Mouse (Mus musculus): Measurements from ENCODE around the gene Shld2. TPM values are rescaled to one million over a fixed set of nuclear protein-coding genes. Genes with fewer than 3 reads are reported as not detected.
A peak's percentile ranks its signal among the peaks of the same experiment; 100 is the strongest.
"Not testable (repeated sequence)": the region's sequence is repeated elsewhere in the genome, so short reads cannot be mapped to it uniquely, and the experiment has no call there.

The Shld2 gene
- polyA plus RNA-seq, 1 experiment from 2014 or later, result 10.0 TPM

GRCm38 (mm10) chr14:34273280-34273679 is 37.0 kb downstream of the Shld2 start:
- peak; percentile 44 for DNase-seq (ENCODE audit: low spot score)
- Histone ChIP-seq H3K9me3 (replicated peaks; ENCODE audit: control insufficient read depth, low read length) (no peaks in the 10 kb centered on the region), H3K4me3 (ENCODE audit: low read depth, low read length) (no peak overlapping the region), H3K4me2 (ENCODE audit: low read depth, low read length) (no peak overlapping the region), H3K36me3 (replicated peaks; ENCODE audit: control insufficient read depth, insufficient read depth, low read depth, low read length) (no peaks in the 10 kb centered on the region), H3K9ac (replicated peaks; ENCODE audit: low read length) (no peak overlapping the region), H3K27ac (replicated peaks; ENCODE audit: low read depth, low read length) (no peak overlapping the region), H3K27me3 (ENCODE audit: control insufficient read depth, insufficient read depth, low read length) (no peaks in the 10 kb centered on the region), H3K4me1 (ENCODE audit: control insufficient read depth, insufficient read depth, low read length) (no peaks in the 10 kb centered on the region)
- WGBS, result 61% methylated on average over 2 of the region's 2 CpGs
- ATAC-seq (replicated peaks; ENCODE audit: insufficient number of reproducible peaks, low FRiP score, low TSS enrichment, low read depth), result no peak

GRCm38 (mm10) chr14:34268046-34268445 is 42.2 kb downstream of the Shld2 start:
- Histone ChIP-seq H3K4me1 (ENCODE audit: control insufficient read depth, insufficient read depth, low read length) (no peaks in the 10 kb centered on the region), H3K4me3 (ENCODE audit: low read depth, low read length) (no peak overlapping the region), H3K27me3 (ENCODE audit: control insufficient read depth, insufficient read depth, low read length) (no peaks in the 10 kb centered on the region), H3K4me2 (ENCODE audit: low read depth, low read length) (no peak overlapping the region), H3K9me3 (replicated peaks; ENCODE audit: control insufficient read depth, low read length) (no peaks in the 10 kb centered on the region), H3K27ac (replicated peaks; ENCODE audit: low read depth, low read length) (no peak overlapping the region), H3K36me3 (replicated peaks; ENCODE audit: control insufficient read depth, insufficient read depth, low read depth, low read length) (no peaks in the 10 kb centered on the region), H3K9ac (replicated peaks; ENCODE audit: low read length) (no peak overlapping the region)
- WGBS, result 72% methylated on average over 9 of the region's 9 CpGs
- ATAC-seq (replicated peaks; ENCODE audit: insufficient number of reproducible peaks, low FRiP score, low TSS enrichment, low read depth) (no peak), DNase-seq (ENCODE audit: low spot score) (no peak)

- not testable (repeated sequence) for H3K9ac ChIP-seq (replicated peaks; ENCODE audit: low read length); H3K27me3 ChIP-seq (ENCODE audit: control insufficient read depth, insufficient read depth, low read length); H3K36me3 ChIP-seq (replicated peaks; ENCODE audit: control insufficient read depth, insufficient read depth, low read depth, low read length); DNase-seq (ENCODE audit: low spot score); ATAC-seq (replicated peaks; ENCODE audit: insufficient number of reproducible peaks, low FRiP score, low TSS enrichment, low read depth); H3K4me3 ChIP-seq (ENCODE audit: low read depth, low read length); H3K27ac ChIP-seq (replicated peaks; ENCODE audit: low read depth, low read length); H3K4me2 ChIP-seq (ENCODE audit: low read depth, low read length); H3K9me3 ChIP-seq (replicated peaks; ENCODE audit: control insufficient read depth, low read length); H3K4me1 ChIP-seq (ENCODE audit: control insufficient read depth, insufficient read depth, low read length)
- 77% methylated on average over 3 of the region's 3 CpGs for WGBS
These were observed 51.8 kb downstream of the Shld2 start for GRCm38 (mm10) chr14:34258525-34258924.

- no peak for DNase-seq (ENCODE audit: low spot score)
- H3K36me3 ChIP-seq (replicated peaks; ENCODE audit: control insufficient read depth, insufficient read depth, low read depth, low read length), result no peaks in the 10 kb centered on the region
- WGBS, result 84% methylated on average over 4 of the region's 4 CpGs
- H3K4me1 ChIP-seq (ENCODE audit: control insufficient read depth, insufficient read depth, low read length), result no peaks in the 10 kb centered on the region
- H3K4me3 ChIP-seq (ENCODE audit: low read depth, low read length), result no peak overlapping the region
- H3K4me2 ChIP-seq (ENCODE audit: low read depth, low read length), result no peak overlapping the region
- ATAC-seq (replicated peaks; ENCODE audit: insufficient number of reproducible peaks, low FRiP score, low TSS enrichment, low read depth), result no peak
- no peak overlapping the region for H3K27ac ChIP-seq (replicated peaks; ENCODE audit: low read depth, low read length)
- H3K9me3 ChIP-seq (replicated peaks; ENCODE audit: control insufficient read depth, low read length), result no peaks in the 10 kb centered on the region
- no peaks in the 10 kb centered on the region for H3K27me3 ChIP-seq (ENCODE audit: control insufficient read depth, insufficient read depth, low read length)
- H3K9ac ChIP-seq (replicated peaks; ENCODE audit: low read length), result no peak overlapping the region
These were observed 57.0 kb downstream of the Shld2 start for GRCm38 (mm10) chr14:34253261-34253660.

DNA sequence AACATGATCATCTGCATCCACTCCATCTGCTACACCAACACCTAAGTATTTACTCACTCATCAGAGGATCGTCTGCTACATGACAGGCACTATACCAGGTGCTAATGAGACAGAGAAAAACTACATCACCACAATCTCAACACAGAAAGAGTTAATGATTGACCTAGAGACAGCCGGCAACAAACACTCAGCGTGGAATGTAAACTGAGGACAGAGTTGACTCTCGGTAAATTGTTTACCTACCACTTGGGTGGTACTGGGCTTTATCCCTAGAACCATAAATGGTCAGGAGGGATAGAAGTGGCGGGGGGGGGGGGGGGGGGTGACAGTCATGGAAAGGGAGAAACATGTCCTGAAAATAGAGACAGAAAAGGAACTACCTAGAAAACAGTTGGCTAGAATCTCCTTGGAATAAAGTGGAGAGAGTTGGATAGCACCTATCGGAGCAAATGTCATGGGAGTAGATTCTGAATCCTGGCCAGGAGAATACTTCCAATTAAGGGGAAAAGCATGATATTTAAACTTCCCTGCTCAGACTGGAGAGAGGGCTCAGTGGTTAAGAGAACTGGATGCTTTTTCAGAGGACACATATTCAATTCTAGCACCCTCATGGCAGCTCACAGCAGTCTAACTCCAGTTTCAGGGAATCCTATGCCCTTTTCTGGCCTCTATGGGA is 57.7 kb downstream of the Shld2 start:
- Histone ChIP-seq H3K36me3 (replicated peaks; ENCODE audit: control insufficient read depth, insufficient read depth, low read depth, low read length) (no peaks in the 10 kb centered on the region), H3K4me1 (ENCODE audit: control insufficient read depth, insufficient read depth, low read length) (no peaks in the 10 kb centered on the region), H3K4me3 (ENCODE audit: low read depth, low read length) (no peak overlapping the region), H3K27me3 (ENCODE audit: control insufficient read depth, insufficient read depth, low read length) (no peaks in the 10 kb centered on the region), H3K9ac (replicated peaks; ENCODE audit: low read length) (no peak overlapping the region), H3K9me3 (replicated peaks; ENCODE audit: control insufficient read depth, low read length) (no peaks in the 10 kb centered on the region), H3K4me2 (ENCODE audit: low read depth, low read length) (no peak overlapping the region), H3K27ac (replicated peaks; ENCODE audit: low read depth, low read length) (no peak overlapping the region)
- ATAC-seq (replicated peaks; ENCODE audit: insufficient number of reproducible peaks, low FRiP score, low TSS enrichment, low read depth) (no peak), DNase-seq (ENCODE audit: low spot score) (no peak)
- 66% methylated on average over 6 of the region's 6 CpGs for WGBS

- H3K4me1 ChIP-seq (ENCODE audit: control insufficient read depth, insufficient read depth, low read length), result no peaks in the 10 kb centered on the region
- 91% methylated on average over 6 of the region's 6 CpGs for WGBS
- H3K9me3 ChIP-seq (replicated peaks; ENCODE audit: control insufficient read depth, low read length), result no peaks in the 10 kb centered on the region
- H3K27me3 ChIP-seq (ENCODE audit: control insufficient read depth, insufficient read depth, low read length), result no peaks in the 10 kb centered on the region
- no peak for ATAC-seq (replicated peaks; ENCODE audit: insufficient number of reproducible peaks, low FRiP score, low TSS enrichment, low read depth)
- no peak overlapping the region for H3K9ac ChIP-seq (replicated peaks; ENCODE audit: low read length)
- no peak overlapping the region for H3K4me2 ChIP-seq (ENCODE audit: low read depth, low read length)
- H3K4me3 ChIP-seq (ENCODE audit: low read depth, low read length), result no peak overlapping the region
- no peak overlapping the region for H3K27ac ChIP-seq (replicated peaks; ENCODE audit: low read depth, low read length)
- H3K36me3 ChIP-seq (replicated peaks; ENCODE audit: control insufficient read depth, insufficient read depth, low read depth, low read length), result no peaks in the 10 kb centered on the region
- DNase-seq (ENCODE audit: low spot score), result no peak
These were observed 69.6 kb downstream of the Shld2 start for GRCm38 (mm10) chr14:34240676-34241075.

DNA sequence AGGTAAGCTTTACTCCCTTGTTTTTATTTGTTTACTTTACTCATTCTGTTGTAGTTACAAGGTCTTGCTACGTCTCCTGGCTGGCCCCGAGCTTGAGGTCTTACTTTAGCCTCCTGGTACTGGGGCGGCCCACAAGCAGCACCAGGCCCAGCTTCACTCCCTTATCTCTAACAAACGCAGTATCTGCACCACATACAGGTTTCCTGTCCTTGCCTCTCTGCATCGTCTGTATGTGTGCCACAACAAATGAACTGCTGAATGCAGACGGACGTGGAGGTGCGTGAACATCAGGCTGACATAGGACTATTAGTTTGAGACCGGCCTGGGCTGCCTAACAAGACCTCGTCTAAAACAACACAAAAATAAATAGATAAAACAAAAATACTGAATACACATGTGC is 70.0 kb downstream of the Shld2 start:
- no peaks in the 10 kb centered on the region for H3K36me3 ChIP-seq (replicated peaks; ENCODE audit: control insufficient read depth, insufficient read depth, low read depth, low read length)
- no peak overlapping the region for H3K4me2 ChIP-seq (ENCODE audit: low read depth, low read length)
- no peaks in the 10 kb centered on the region for H3K9me3 ChIP-seq (replicated peaks; ENCODE audit: control insufficient read depth, low read length)
- no peak overlapping the region for H3K9ac ChIP-seq (replicated peaks; ENCODE audit: low read length)
- WGBS, result 85% methylated on average over 10 of the region's 10 CpGs
- ATAC-seq (replicated peaks; ENCODE audit: insufficient number of reproducible peaks, low FRiP score, low TSS enrichment, low read depth), result no peak
- no peaks in the 10 kb centered on the region for H3K4me1 ChIP-seq (ENCODE audit: control insufficient read depth, insufficient read depth, low read length)
- H3K27me3 ChIP-seq (ENCODE audit: control insufficient read depth, insufficient read depth, low read length), result no peaks in the 10 kb centered on the region
- no peak overlapping the region for H3K27ac ChIP-seq (replicated peaks; ENCODE audit: low read depth, low read length)
- H3K4me3 ChIP-seq (ENCODE audit: low read depth, low read length), result no peak overlapping the region
- no peak for DNase-seq (ENCODE audit: low spot score)

- no peaks in the 10 kb centered on the region for H3K27me3 ChIP-seq (ENCODE audit: control insufficient read depth, insufficient read depth, low read length)
- peak overlapping the region; percentile 54 for H3K4me2 ChIP-seq (ENCODE audit: low read depth, low read length)
- H3K4me1 ChIP-seq (ENCODE audit: control insufficient read depth, insufficient read depth, low read length), result no peaks in the 10 kb centered on the region
- peak; percentile 91 for DNase-seq (ENCODE audit: low spot score)
- H3K9ac ChIP-seq (replicated peaks; ENCODE audit: low read length), result peak overlapping the region; percentile 40; the same call in 1 of the 2 replicates
- H3K36me3 ChIP-seq (replicated peaks; ENCODE audit: control insufficient read depth, insufficient read depth, low read depth, low read length), result no peaks in the 10 kb centered on the region
- H3K9me3 ChIP-seq (replicated peaks; ENCODE audit: control insufficient read depth, low read length), result no peaks in the 10 kb centered on the region
- peak overlapping the region; percentile 24 for H3K4me3 ChIP-seq (ENCODE audit: low read depth, low read length)
- H3K27ac ChIP-seq (replicated peaks; ENCODE audit: low read depth, low read length), result no peak overlapping the region
- WGBS, result 3% methylated on average over 16 of the region's 16 CpGs
- peak; percentile 99 for ATAC-seq (replicated peaks; ENCODE audit: insufficient number of reproducible peaks, low FRiP score, low TSS enrichment, low read depth)
These were observed 75.5 kb downstream of the Shld2 start for GRCm38 (mm10) chr14:34234630-34235380.
